Mouse (Mus musculus) hindbrain, embryonic 14.5 days (tissue): Measurements from ENCODE around the gene Srxn1. TPM values are rescaled to one million over a fixed set of nuclear protein-coding genes. Genes with fewer than 3 reads are reported as not detected.

Experiments
- ATAC-seq: fragments of 200-750 bp; cut with Nextera tagmentation; 2 replicates; pipeline ENCODE4 v1.8.0; 2017; ENCODE audit warnings: moderate number of reproducible peaks, mild to moderate bottlenecking, moderate TSS enrichment, moderate library complexity; ENCODE audit not compliant: low FRiP score
- DNase-seq: peaks from one replicate; pipeline ENCODE4 v3.0.0-alpha.2; 2015; ENCODE audit warnings: low spot score
- H3K27ac ChIP-seq: fragments of 300-500 bp; sonication (generic); 2 replicates; pipeline ENCODE4 v1.5.1; 2014; ENCODE audit warnings: mild to moderate bottlenecking, moderate library complexity
- H3K27me3 ChIP-seq: fragments of 300-500 bp; sonication (generic); 2 replicates; pipeline ENCODE4 v1.6.1; 2014; ENCODE audit warnings: mild to moderate bottlenecking, low read length, mixed read lengths; ENCODE audit not compliant: control insufficient read depth, insufficient read depth
- H3K36me3 ChIP-seq: fragments of 300-500 bp; sonication (generic); replicated peaks from 2 replicates; pipeline ENCODE4 v1.6.1; 2014; ENCODE audit not compliant: control insufficient read depth, insufficient read depth
- H3K4me1 ChIP-seq: fragments of 300-500 bp; sonication (generic); replicated peaks from 2 replicates; pipeline ENCODE4 v1.6.1; 2014; ENCODE audit warnings: antibody characterized with exemption, low read length, mixed read lengths; ENCODE audit not compliant: control insufficient read depth, insufficient read depth
- H3K4me2 ChIP-seq: fragments of 300-500 bp; sonication (generic); replicated peaks from 2 replicates; pipeline ENCODE4 v1.6.1; 2014; ENCODE audit warnings: mild to moderate bottlenecking, moderate library complexity
- H3K4me3 ChIP-seq: fragments of 300-500 bp; sonication (generic); replicated peaks from 2 replicates; pipeline ENCODE4 v1.5.1; 2014; ENCODE audit warnings: mild to moderate bottlenecking, low read length
- H3K9ac ChIP-seq: fragments of 300-500 bp; sonication (generic); 2 replicates; pipeline ENCODE4 v1.6.1; 2014
- H3K9me3 ChIP-seq: fragments of 300-500 bp; sonication (generic); 2 replicates; pipeline ENCODE4 v1.6.1; 2016; ENCODE audit warnings: low read length; ENCODE audit not compliant: control insufficient read depth
- WGBS: fragments of 180-500 bp; shearing (Covaris S2); extraction: QIAGEN DNeasy Blood & Tissue Kit; methylation state at CpG from one replicate; pipeline ENCODE4 v1.1.7; 2014; 5-methylcytosine and 5-hydroxymethylcytosine counted together
- polyA plus RNA-seq: library from polyadenylated mRNA; unstranded; fragments of >200 nt; fragmentation: Nextera tagmentation; extraction: Ambion mirVana; gene quantifications from 2 replicates; pipeline ENCODE4 v1.2.1, GENCODE M21; 2014

Gene Srxn1
- polyA plus RNA-seq, 1 experiment from 2014 or later = 22.5 TPM

DNA sequence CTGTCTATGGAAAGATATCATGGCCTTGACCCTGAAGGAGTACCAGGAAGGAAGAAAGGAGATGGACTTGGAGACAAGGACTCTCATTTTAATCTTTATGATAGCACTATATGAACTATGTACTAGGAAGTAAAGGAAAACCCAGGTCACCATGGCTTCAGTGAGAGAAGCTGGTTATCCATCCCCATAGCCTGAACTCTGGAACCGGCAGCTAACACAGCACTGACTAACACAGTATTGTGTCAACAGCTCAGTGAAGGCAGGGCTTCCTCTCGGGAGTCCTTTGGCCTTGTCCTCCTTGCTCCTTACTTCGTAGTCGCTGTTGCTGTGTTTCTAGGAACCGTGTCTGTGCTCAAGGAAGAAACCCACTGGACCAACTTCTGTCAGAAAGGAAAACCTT, 4.1 kb downstream of the Srxn1 start:
- no peak for ATAC-seq

DNA sequence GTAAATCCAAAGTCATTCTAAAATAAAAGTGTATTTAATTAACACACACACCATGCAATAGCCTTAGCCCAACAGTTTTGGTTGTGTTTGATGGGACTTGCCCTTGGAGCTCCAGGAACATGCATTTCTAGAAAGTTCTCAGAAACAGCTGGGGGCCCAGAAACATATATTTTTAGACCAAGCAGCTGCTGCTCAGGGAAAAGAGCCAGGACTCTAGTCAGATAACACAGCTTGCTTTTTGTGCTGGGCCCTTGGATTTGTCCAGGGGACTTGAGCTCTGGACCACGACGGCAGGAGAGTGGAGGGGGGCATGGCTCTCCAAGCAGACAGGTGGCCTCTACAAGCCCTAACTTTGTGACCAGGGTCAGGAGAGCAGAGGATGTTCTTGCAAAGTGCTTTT, 6.0 kb downstream of the Srxn1 start:
- 0 out of 2 replicates have a peak, but pooled peaks cover 6% of the 10 kb centered on the region for H3K27me3 ChIP-seq
- 61% methylated on average over 2 of the region's 2 CpGs for WGBS
- H3K4me3 ChIP-seq = no peak overlapping the region
- no peaks in the 10 kb centered on the region for H3K9me3 ChIP-seq
- peaks cover 15% of the 10 kb centered on the region for H3K4me1 ChIP-seq
- no peak for ATAC-seq
- H3K27ac ChIP-seq = no peak overlapping the region
- H3K36me3 ChIP-seq = no peaks in the 10 kb centered on the region
- H3K9ac ChIP-seq = no peak overlapping the region
- no peak overlapping the region for H3K4me2 ChIP-seq
- no peak for DNase-seq

More for the DNA sequence above, 4.1 kb downstream of the Srxn1 start:
- Histone ChIP-seq H3K27me3 (no peaks in the 10 kb centered on the region), H3K4me2 (no peak overlapping the region), H3K9me3 (no peaks in the 10 kb centered on the region), H3K27ac (no peak overlapping the region), H3K9ac (no peak overlapping the region), H3K36me3 (no peaks in the 10 kb centered on the region), H3K4me3 (no peak overlapping the region), H3K4me1 (peaks cover 15% of the 10 kb centered on the region)
- no peak for DNase-seq
- 92% methylated on average over 5 of the region's 5 CpGs for WGBS

DNA sequence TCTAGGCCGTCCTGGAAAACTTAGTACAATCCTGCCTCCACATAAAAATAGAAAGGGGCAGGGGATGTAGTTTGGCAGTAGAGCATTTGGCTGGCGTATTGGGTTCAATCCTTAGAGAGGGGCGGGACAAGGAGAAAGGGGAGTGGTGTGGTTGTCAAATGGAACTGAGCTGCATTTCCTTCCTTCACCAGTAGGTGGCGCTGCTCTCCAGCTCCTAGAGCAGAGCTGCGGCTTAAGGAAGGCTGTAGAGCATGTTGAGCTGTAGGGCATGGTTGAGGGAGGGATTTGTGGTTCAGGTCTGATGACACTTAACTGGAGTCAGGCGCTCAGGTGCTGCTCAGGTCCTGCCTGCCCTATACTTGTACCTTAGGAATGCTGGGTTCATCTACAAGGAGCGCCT, 6.6 kb downstream of the Srxn1 start:
- ATAC-seq (peak; percentile 76), DNase-seq (peak; percentile 98)
- H3K4me1 ChIP-seq = peaks cover 13% of the 10 kb centered on the region
- 10% methylated on average over 7 of the region's 7 CpGs for WGBS
- no peak overlapping the region for H3K4me2 ChIP-seq
- H3K9ac ChIP-seq = no peak overlapping the region
- no peaks in the 10 kb centered on the region for H3K36me3 ChIP-seq
- no peak overlapping the region for H3K27ac ChIP-seq
- 0 out of 2 replicates have a peak, but pooled peaks cover 6% of the 10 kb centered on the region for H3K27me3 ChIP-seq
- H3K4me3 ChIP-seq = no peak overlapping the region
- H3K9me3 ChIP-seq = no peaks in the 10 kb centered on the region

DNA sequence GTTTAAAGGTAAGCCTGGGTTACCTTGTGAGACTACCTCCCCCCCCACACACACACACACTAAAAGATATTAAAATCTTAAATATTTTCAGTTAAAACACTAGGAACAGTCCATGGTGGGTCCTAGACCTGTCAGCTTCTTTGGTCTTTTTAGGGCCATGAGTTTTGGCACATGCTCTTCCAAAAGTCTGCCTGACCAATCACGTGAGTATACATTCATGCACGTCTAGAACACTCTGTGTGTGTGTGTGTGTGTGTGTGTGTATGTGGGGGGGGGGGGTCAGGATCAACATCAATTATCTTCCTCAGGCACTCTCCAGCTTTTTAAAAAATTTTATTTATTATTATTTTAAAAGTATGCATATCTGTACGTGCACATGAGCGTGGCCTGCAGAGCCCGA, 7.2 kb downstream of the Srxn1 start:
- H3K4me3 ChIP-seq = no peak overlapping the region
- H3K36me3 ChIP-seq = no peaks in the 10 kb centered on the region
- DNase-seq = no peak
- H3K27me3 ChIP-seq = 0 out of 2 replicates have a peak, but pooled peaks cover 6% of the 10 kb centered on the region
- H3K9ac ChIP-seq = no peak overlapping the region
- ATAC-seq = no peak
- H3K9me3 ChIP-seq = no peaks in the 10 kb centered on the region
- no peak overlapping the region for H3K4me2 ChIP-seq
- WGBS = 91% methylated on average over 5 of the region's 5 CpGs
- H3K4me1 ChIP-seq = peaks cover 13% of the 10 kb centered on the region
- H3K27ac ChIP-seq = no peak overlapping the region

DNA sequence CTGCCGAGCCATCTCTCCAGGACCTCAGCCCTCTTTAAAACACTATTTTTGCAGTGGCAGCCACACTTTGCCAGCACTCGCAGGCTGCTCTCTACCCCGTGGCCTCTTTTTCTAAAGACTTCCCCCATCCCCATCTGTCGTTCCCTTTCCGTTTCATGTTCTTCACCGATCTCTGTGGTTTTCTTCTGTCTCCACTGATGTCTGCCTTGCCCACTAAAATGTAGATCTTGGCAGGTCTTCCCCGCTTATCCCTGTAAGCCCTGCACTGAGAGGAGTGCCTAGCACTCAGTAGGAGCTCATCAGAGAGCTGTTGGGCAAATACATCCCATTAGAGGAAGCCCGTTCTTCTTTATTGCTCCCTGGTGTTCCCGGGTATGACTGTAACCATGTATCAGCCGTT, 7.7 kb downstream of the Srxn1 start:
- Histone ChIP-seq H3K36me3 (no peaks in the 10 kb centered on the region), H3K4me2 (no peak overlapping the region), H3K4me1 (peaks cover 13% of the 10 kb centered on the region), H3K27me3 (0 out of 2 replicates have a peak, but pooled peaks cover 6% of the 10 kb centered on the region), H3K9ac (no peak overlapping the region), H3K27ac (no peak overlapping the region), H3K9me3 (no peaks in the 10 kb centered on the region), H3K4me3 (no peak overlapping the region)
- WGBS = 51% methylated on average over 10 of the region's 10 CpGs
- ATAC-seq (no peak), DNase-seq (no peak)

DNA sequence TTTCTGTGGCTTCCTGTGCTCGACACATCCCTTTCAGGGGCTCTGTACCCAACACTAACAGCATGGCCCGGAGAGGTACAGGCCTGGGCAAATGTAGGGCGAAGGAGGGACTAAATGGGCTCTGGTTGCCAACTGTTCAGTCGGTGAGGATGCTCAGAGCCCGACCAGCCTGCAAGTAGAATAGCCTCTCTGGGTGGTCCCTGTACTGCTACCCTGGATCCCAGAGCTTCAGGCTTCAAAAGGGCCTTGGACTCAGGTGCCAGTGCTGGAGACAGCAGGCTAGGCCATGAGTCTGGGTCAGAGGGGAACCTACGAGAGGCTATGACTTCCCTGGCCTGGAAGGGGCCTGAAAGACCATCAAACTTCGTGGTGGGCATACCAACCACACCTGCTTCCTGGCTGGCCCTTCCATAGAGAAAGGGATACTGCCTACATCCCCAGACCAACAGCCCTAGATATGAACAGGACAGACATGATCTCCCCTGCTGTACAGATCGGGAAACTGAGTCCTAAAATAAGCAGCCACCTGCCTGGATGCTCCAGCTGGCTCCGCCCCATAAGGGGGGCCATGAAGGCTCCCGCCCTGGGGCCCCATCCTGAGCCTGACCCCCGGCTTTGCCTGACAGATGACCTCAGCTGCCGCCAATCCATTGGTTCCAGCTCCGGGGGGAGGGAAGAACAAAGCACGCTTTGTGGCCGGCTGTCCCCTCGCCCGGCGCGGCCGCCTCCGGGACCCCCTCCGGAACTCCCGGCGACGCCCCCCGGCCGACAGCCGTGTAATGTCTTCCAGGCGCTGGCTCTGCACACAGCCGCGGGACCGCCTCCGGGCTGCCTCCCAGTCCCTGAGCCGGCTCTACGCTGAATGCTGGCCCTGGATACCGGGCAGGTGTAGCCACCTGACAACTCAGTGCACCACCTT, 9.0 kb downstream of the Srxn1 start:
- no peaks in the 10 kb centered on the region for H3K36me3 ChIP-seq
- WGBS = 10% methylated on average over 36 of the region's 36 CpGs
- H3K4me2 ChIP-seq = peak overlapping the region; percentile 64
- H3K27me3 ChIP-seq = 0 out of 2 replicates have a peak, but pooled peaks cover 6% of the 10 kb centered on the region
- DNase-seq = no peak
- no peak overlapping the region for H3K27ac ChIP-seq
- peak overlapping the region; percentile 52 for H3K9ac ChIP-seq
- peak; percentile 44 for ATAC-seq
- H3K9me3 ChIP-seq = no peaks in the 10 kb centered on the region
- peak overlapping the region; percentile 20 for H3K4me3 ChIP-seq
- peaks cover 13% of the 10 kb centered on the region for H3K4me1 ChIP-seq

DNA sequence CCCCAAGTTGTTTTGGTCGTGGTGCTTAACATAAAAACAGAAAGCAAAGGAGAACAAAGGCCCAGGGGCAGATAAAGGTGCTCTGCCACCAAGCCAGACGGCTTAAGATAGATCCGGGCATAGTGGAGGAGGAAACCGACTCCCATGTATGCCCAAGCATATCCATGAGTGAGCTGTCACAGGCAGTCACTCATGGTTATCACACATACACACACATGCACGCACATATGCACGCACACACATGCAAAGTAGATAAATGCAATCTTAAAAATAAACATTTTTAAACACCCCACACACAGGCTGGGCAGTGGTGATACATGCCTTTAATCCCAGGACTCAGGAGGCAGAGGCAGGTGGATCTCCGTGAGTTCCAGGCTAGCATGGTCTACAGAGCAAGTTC, 12.4 kb downstream of the Srxn1 start:
- no peak overlapping the region for H3K9ac ChIP-seq
- no peaks in the 10 kb centered on the region for H3K36me3 ChIP-seq

DNA sequence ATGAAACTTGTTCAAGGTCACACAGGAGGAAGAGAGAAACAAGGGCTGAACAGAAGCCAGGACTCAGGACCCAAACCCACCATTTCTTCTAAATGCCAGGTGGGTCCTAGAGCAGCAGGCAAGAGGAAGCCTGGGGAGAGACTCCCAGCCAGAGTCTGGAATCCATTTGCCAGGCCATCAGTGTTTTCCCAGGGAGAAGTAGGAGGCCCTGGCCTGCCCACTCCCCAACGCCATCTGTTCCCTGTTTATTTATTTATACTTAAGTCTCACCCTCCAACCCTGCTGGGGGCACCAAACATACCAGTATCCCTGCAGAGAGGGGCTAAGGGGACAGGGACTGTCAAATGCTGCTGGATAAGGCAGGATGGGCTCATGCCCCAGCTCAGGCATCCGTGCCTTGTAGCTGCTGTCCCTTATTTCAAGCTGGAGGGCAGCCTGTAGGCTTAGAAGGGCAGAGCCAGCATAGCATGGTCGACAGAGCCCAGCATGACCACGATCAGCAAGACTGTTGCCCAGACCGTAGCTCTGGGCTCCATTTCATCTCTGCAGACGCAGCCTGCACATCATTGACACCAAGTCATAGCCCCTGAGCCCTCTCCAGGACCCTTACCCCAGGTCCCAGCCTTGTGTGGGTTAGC, 14.0 kb downstream of the Srxn1 start:
- Histone ChIP-seq H3K4me1 (peaks cover 11% of the 10 kb centered on the region), H3K27ac (no peak overlapping the region), H3K9ac (no peak overlapping the region), H3K4me3 (no peak overlapping the region), H3K27me3 (0 out of 2 replicates have a peak, but pooled peaks cover 6% of the 10 kb centered on the region), H3K9me3 (no peaks in the 10 kb centered on the region), H3K36me3 (no peaks in the 10 kb centered on the region), H3K4me2 (no peak overlapping the region)
- DNase-seq (no peak), ATAC-seq (no peak)
- WGBS = 41% methylated on average over 6 of the region's 6 CpGs

More for the DNA sequence above, 12.4 kb downstream of the Srxn1 start:
- 0 out of 2 replicates have a peak, but pooled peaks cover 6% of the 10 kb centered on the region for H3K27me3 ChIP-seq
- WGBS = 89% methylated on average over 7 of the region's 7 CpGs
- ATAC-seq (no peak), DNase-seq (no peak)
- no peaks in the 10 kb centered on the region for H3K9me3 ChIP-seq
- H3K4me3 ChIP-seq = no peak overlapping the region
- peaks cover 13% of the 10 kb centered on the region for H3K4me1 ChIP-seq
- H3K4me2 ChIP-seq = no peak overlapping the region
- no peak overlapping the region for H3K27ac ChIP-seq

DNA sequence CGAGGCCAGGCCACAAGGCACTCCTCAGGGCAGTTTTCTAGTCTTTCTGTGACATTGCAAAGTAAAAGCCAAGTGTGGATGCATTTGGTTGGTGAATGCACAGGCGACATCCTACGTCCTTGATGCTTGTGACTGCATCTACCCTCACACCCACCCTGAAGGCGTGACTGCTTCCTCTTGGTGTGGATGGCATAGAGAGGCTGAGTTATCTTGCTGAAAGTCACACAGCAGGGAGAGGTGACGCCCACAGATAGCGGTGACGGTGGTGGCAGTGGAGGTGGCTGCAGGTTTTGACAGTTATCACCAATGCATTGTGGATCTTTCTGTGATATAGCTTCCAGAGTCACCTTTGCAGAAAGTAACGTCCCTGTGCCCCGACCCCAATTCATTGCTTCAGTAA, 17.6 kb downstream of the Srxn1 start:
- no peak overlapping the region for H3K9ac ChIP-seq
- WGBS = 80% methylated on average over 9 of the region's 9 CpGs
- no peaks in the 10 kb centered on the region for H3K9me3 ChIP-seq

More for the DNA sequence above, 17.6 kb downstream of the Srxn1 start:
- no peak overlapping the region for H3K4me2 ChIP-seq
- no peak overlapping the region for H3K4me3 ChIP-seq
- no peak for ATAC-seq
- no peaks in the 10 kb centered on the region for H3K36me3 ChIP-seq
- DNase-seq = no peak
- H3K27ac ChIP-seq = no peak overlapping the region
- H3K4me1 ChIP-seq = no peaks in the 10 kb centered on the region
- H3K27me3 ChIP-seq = no peaks in the 10 kb centered on the region
